Mouse (Mus musculus) limb, embryonic 14.5 days (tissue): ENCODE data around the gene Epha2. TPM values are rescaled to one million over a fixed set of nuclear protein-coding genes. Genes with fewer than 3 reads are reported as not detected.

Source experiments
- ATAC-seq: fragments of 200-750 bp; cut with Nextera tagmentation; 2 replicates; pipeline ENCODE4 v1.8.0; 2017; ENCODE audit warnings: low read depth, moderate number of reproducible peaks, moderate TSS enrichment; ENCODE audit not compliant: low FRiP score
- DNase-seq: peaks from one replicate; pipeline ENCODE4 v3.0.0-alpha.2; 2015; ENCODE audit warnings: low spot score
- H3K27ac ChIP-seq: fragments of 300-500 bp; sonication (generic); replicated peaks from 2 replicates; pipeline ENCODE4 v1.5.1; 2014; ENCODE audit warnings: low read depth, mild to moderate bottlenecking, low read length, moderate library complexity, mixed read lengths
- H3K27me3 ChIP-seq: fragments of 300-500 bp; sonication (generic); 2 replicates; pipeline ENCODE4 v1.6.1; 2014; ENCODE audit warnings: low read length, mixed read lengths; ENCODE audit not compliant: control insufficient read depth, insufficient read depth
- H3K36me3 ChIP-seq: fragments of 300-500 bp; sonication (generic); 2 replicates; pipeline ENCODE4 v1.6.1; 2014; ENCODE audit warnings: mild to moderate bottlenecking, low read length, moderate library complexity, mixed read lengths; ENCODE audit not compliant: control insufficient read depth, insufficient read depth
- H3K4me1 ChIP-seq: fragments of 300-500 bp; sonication (generic); 2 replicates; pipeline ENCODE4 v1.6.1; 2014; ENCODE audit warnings: antibody characterized with exemption, low read length, mixed read lengths; ENCODE audit not compliant: control insufficient read depth, insufficient read depth
- H3K4me2 ChIP-seq: fragments of 300-500 bp; sonication (generic); replicated peaks from 2 replicates; pipeline ENCODE4 v1.6.1; 2014; ENCODE audit warnings: low read depth, mild to moderate bottlenecking, low read length, moderate library complexity; ENCODE audit not compliant: severe bottlenecking
- H3K4me3 ChIP-seq: fragments of 300-500 bp; sonication (generic); replicated peaks from 2 replicates; pipeline ENCODE4 v1.5.1; 2014; ENCODE audit warnings: low read length
- H3K9ac ChIP-seq: fragments of 300-500 bp; sonication (generic); 2 replicates; pipeline ENCODE4 v1.6.1; 2014; ENCODE audit warnings: mild to moderate bottlenecking, low read depth, low read length, moderate library complexity; ENCODE audit not compliant: severe bottlenecking
- H3K9me3 ChIP-seq: fragments of 300-500 bp; sonication (generic); 2 replicates; pipeline ENCODE4 v1.6.1; 2016; ENCODE audit warnings: low read length; ENCODE audit not compliant: control insufficient read depth
- POLR2A ChIP-seq: fragments of 200-500 bp; IDR thresholded peaks from 2 replicates; pipeline ENCODE4 v1.8.0; 2012; ENCODE audit warnings: inconsistent platforms, mild to moderate bottlenecking, moderate library complexity, borderline replicate concordance; ENCODE audit not compliant: insufficient read depth, insufficient read length; ENCODE audit errors: extremely low read depth
- WGBS: fragments of 180-500 bp; shearing (Covaris S2); extraction: QIAGEN DNeasy Blood & Tissue Kit; methylation state at CpG from one replicate; pipeline ENCODE4 v1.1.7; 2014; 5-methylcytosine and 5-hydroxymethylcytosine counted together
- polyA plus RNA-seq, 2 experiments: library from polyadenylated mRNA; depleted of rRNA in 1 of 2; stranded (reverse) in 1 of 2; unstranded in 1 of 2; fragments of >200 nt; fragmentation: Nextera tagmentation in 1 of 2; extraction: Ambion mirVana in 1 of 2; gene quantifications; 2 replicates each; pipeline versions ENCODE4 v1.2.1 to v1.2.3; 2012 to 2014

Gene Epha2
- polyA plus RNA-seq, 2 experiments = 2.2 to 9.4 TPM

DNA sequence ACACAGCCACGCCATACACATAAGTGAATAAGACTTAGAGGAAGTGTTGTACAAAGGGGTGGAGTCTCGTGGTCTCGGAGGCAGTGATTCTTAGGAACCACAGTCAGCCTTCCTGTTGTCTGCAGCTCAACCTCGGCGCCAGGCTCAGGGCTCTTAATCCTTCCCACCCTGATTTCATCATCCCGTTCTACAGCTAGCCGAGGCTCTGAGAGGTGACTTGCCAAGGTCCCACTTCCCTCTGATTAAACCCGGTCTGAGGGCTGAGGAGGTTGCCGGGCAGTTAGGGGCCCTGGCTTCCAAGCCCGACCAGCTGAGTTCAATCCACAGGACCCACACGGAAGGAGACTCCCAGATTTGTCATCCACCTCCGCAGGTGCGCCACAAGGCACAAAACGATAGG, 28.2 kb upstream of the Epha2 start:
- TF ChIP-seq POLR2A = no peak
- peak; percentile 41 for DNase-seq
- peak overlapping the region; percentile 36 for H3K4me2 ChIP-seq
- 0 out of 2 replicates have a peak overlapping the region, but pooled peaks have one; percentile 12 for H3K4me3 ChIP-seq
- no peak overlapping the region for H3K27ac ChIP-seq
- peak overlapping the region; percentile 32; the same call in 1 of the 2 replicates for H3K9ac ChIP-seq
- peak; percentile 16; the same call in 1 of the 2 replicates for ATAC-seq
- peaks cover 3% of the 10 kb centered on the region; the same call in 1 of the 2 replicates for H3K4me1 ChIP-seq
- 17% methylated on average over 14 of the region's 14 CpGs for WGBS
- H3K9me3 ChIP-seq = no peaks in the 10 kb centered on the region
- no peaks in the 10 kb centered on the region for H3K27me3 ChIP-seq
- H3K36me3 ChIP-seq = no peaks in the 10 kb centered on the region

DNA sequence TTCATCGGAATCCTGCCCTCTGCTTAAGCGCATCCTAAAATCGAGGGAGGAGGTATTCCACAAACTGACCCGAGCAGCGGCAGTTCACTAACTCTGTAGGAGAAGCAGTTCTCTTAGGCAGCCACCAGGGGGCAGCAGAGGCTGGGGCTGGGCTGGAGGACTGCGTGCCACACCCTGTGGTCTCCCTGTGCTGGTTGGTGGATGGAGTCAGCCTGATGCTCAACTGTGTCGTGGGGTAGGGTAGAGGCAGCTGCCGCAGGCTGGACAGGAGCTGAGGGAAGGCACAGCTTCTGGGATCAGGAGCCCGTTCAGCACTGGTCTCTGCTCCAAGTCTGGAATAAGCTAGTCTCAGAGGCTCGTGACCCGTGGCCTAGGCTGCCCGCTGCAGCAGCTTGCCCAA, 27.7 kb upstream of the Epha2 start:
- 18% methylated on average over 12 of the region's 12 CpGs for WGBS
- ATAC-seq = peak; percentile 90
- peak overlapping the region; percentile 32; the same call in 1 of the 2 replicates for H3K9ac ChIP-seq

GRCm38 (mm10) chr4:141274485-141275341, 26.3 kb upstream of the Epha2 start:
- H3K4me3 ChIP-seq = no peak overlapping the region
- H3K9ac ChIP-seq = no peak overlapping the region
- H3K27ac ChIP-seq = no peak overlapping the region
- ATAC-seq = no peak
- H3K4me1 ChIP-seq = peaks cover 6% of the 10 kb centered on the region; the same call in 1 of the 2 replicates
- H3K27me3 ChIP-seq = no peaks in the 10 kb centered on the region
- no peak for TF ChIP-seq POLR2A
- no peaks in the 10 kb centered on the region for H3K36me3 ChIP-seq
- 52% methylated on average over 23 of the region's 23 CpGs for WGBS
- H3K4me2 ChIP-seq = no peak overlapping the region
- H3K9me3 ChIP-seq = no peaks in the 10 kb centered on the region
- DNase-seq = no peak

More for the DNA sequence above, 27.7 kb upstream of the Epha2 start:
- Histone ChIP-seq H3K36me3 (no peaks in the 10 kb centered on the region), H3K4me2 (peak overlapping the region; percentile 36), H3K9me3 (no peaks in the 10 kb centered on the region), H3K4me3 (0 out of 2 replicates have a peak overlapping the region, but pooled peaks have one; percentile 12), H3K27me3 (no peaks in the 10 kb centered on the region), H3K27ac (no peak overlapping the region), H3K4me1 (peaks cover 3% of the 10 kb centered on the region; the same call in 1 of the 2 replicates)
- TF ChIP-seq POLR2A = no peak
- DNase-seq = peak; percentile 92

- 72% methylated on average over 8 of the region's 8 CpGs for WGBS
- no peak for TF ChIP-seq POLR2A
- no peak for DNase-seq
- H3K9ac ChIP-seq = no peak overlapping the region
- H3K4me1 ChIP-seq = peaks cover 13% of the 10 kb centered on the region; the same call in 1 of the 2 replicates
- no peaks in the 10 kb centered on the region for H3K27me3 ChIP-seq
- H3K9me3 ChIP-seq = no peaks in the 10 kb centered on the region
- H3K36me3 ChIP-seq = no peaks in the 10 kb centered on the region
- ATAC-seq = no peak
- no peak overlapping the region for H3K27ac ChIP-seq
- no peak overlapping the region for H3K4me2 ChIP-seq
- no peak overlapping the region for H3K4me3 ChIP-seq
Observed at GRCm38 (mm10) chr4:141277157-141277556, 23.9 kb upstream of the Epha2 start.

DNA sequence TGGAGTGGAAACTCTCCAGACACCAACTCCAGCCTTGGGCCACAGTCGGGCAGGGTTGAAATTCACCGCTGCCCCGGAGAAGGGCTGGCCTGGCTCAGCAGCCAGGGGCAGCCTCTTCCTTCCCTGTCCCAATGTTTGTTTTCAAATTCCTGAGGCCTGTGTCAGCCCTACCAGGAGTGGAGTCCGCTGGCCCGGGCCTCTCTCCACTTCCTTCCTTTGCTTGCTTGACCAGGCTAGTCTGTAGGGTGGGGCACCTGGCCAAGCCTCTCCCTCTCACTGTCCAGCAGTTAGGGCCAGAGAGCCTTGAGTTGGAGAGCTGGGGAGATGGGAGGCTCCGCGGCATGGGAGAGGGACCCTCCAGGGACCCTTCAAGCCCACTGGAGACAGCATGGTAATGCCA, 22.9 kb upstream of the Epha2 start:
- no peaks in the 10 kb centered on the region for H3K36me3 ChIP-seq
- no peaks in the 10 kb centered on the region for H3K9me3 ChIP-seq
- peaks cover 13% of the 10 kb centered on the region; the same call in 1 of the 2 replicates for H3K4me1 ChIP-seq
- no peak overlapping the region for H3K9ac ChIP-seq
- TF ChIP-seq POLR2A = no peak
- WGBS = 63% methylated on average over 7 of the region's 7 CpGs
- H3K4me3 ChIP-seq = no peak overlapping the region
- no peaks in the 10 kb centered on the region for H3K27me3 ChIP-seq
- ATAC-seq (no peak), DNase-seq (no peak)
- peak overlapping the region; percentile 55 for H3K27ac ChIP-seq
- no peak overlapping the region for H3K4me2 ChIP-seq
